Mouse (Mus musculus) ES-Bruce4 (cell line): ENCODE data around the gene Zfp661. TPM values are rescaled to one million over a fixed set of nuclear protein-coding genes. Genes with fewer than 3 reads are reported as not detected.
A peak's percentile ranks its signal among the peaks of the same experiment; 100 is the strongest.
"Not testable (repeated sequence)": the region's sequence is repeated elsewhere in the genome, so short reads cannot be mapped to it uniquely, and the experiment has no call there.

Experiments used
- H3K27ac ChIP-seq: 2 replicates; pipeline ENCODE4 v1.5.1; 2012; ENCODE audit warnings: low read length, inconsistent platforms; ENCODE audit not compliant: insufficient read depth
- H3K27me3 ChIP-seq: 2 replicates; pipeline ENCODE4 v1.6.1; 2012; ENCODE audit warnings: mild to moderate bottlenecking, low read length, inconsistent platforms; ENCODE audit not compliant: control insufficient read depth, poor library complexity, insufficient read depth, severe bottlenecking
- H3K36me3 ChIP-seq: 2 replicates; pipeline ENCODE4 v1.6.1; 2012; ENCODE audit warnings: inconsistent platforms, mild to moderate bottlenecking, low read length, moderate library complexity; ENCODE audit not compliant: control insufficient read depth, poor library complexity, insufficient read depth, severe bottlenecking
- H3K4me1 ChIP-seq: one replicate; pipeline ENCODE4 v1.8.1; 2011; ENCODE audit warnings: low read length; ENCODE audit not compliant: control insufficient read depth, insufficient read depth
- H3K4me3 ChIP-seq: 2 replicates; pipeline ENCODE4 v1.5.1; 2011; ENCODE audit warnings: low read depth, mild to moderate bottlenecking, low read length
- H3K9ac ChIP-seq: 2 replicates; pipeline ENCODE4 v1.6.1; 2012; ENCODE audit warnings: low read depth, mild to moderate bottlenecking, inconsistent platforms; ENCODE audit not compliant: poor library complexity, severe bottlenecking
- H3K9me3 ChIP-seq: replicated peaks from 2 replicates; pipeline ENCODE4 v1.6.1; 2012; ENCODE audit warnings: mild to moderate bottlenecking, low read length, inconsistent platforms; ENCODE audit not compliant: control insufficient read depth, poor library complexity, insufficient read depth, severe bottlenecking
- CTCF ChIP-seq: IDR thresholded peaks from one replicate; pipeline ENCODE4 v1.8.1; 2011; ENCODE audit warnings: low read depth, low read length
- EP300 ChIP-seq: IDR thresholded peaks from 2 replicates; pipeline ENCODE4 v1.6.1; 2011; ENCODE audit warnings: low read depth, low read length; ENCODE audit not compliant: insufficient read depth
- POLR2A ChIP-seq: IDR thresholded peaks from one replicate; pipeline ENCODE4 v1.8.1; 2011; ENCODE audit warnings: low read length; ENCODE audit not compliant: insufficient read depth
- polyA plus RNA-seq: library from polyadenylated mRNA; stranded (reverse); fragments of >200 nt; gene quantifications from 2 replicates; pipeline ENCODE4 v1.2.4, GENCODE M21; 2011; ENCODE audit warnings: low read depth; ENCODE audit not compliant: missing spikeins, insufficient read depth, insufficient read length

The Zfp661 gene
- polyA plus RNA-seq, 1 experiment: 5.4 TPM

GRCm38 (mm10) chr2:127608234-127608633 lies 21.3 kb upstream of the Zfp661 start:
- Histone ChIP-seq H3K27me3 (no peaks in the 10 kb centered on the region), H3K4me3 (no peak overlapping the region), H3K9ac (no peak overlapping the region), H3K36me3 (0 out of 2 replicates have a peak, but pooled peaks cover 3% of the 10 kb centered on the region), H3K9me3 (no peaks in the 10 kb centered on the region), H3K27ac (peak overlapping the region; percentile 3; the same call in 1 of the 2 replicates), H3K4me1 (peaks cover 15% of the 10 kb centered on the region)
- no peak for TF ChIP-seq POLR2A
- TF ChIP-seq CTCF: no peak
- TF ChIP-seq EP300: no peak

DNA sequence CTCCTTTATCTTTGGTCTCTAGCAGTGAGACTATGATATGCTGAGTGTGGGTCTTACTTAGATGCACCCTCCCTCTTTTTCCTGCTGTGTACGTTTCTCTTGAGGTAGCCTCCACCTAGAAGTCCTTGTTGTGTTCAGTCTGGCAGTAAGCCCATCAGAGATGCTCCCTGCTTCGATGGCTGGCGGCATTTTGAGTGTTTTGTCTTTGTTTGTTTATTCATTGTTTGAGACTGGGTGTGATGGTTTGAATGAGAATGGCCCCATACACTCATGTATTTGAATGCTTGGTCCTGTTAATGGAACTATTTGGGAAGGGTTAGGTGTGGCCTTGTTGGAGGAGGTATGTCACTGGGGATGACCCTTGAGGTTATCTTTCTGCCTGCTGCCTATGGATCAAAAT lies 18.3 kb upstream of the Zfp661 start:
- no peak for TF ChIP-seq CTCF
- TF ChIP-seq EP300: peak; percentile 63; the same call in 1 of the 2 replicates
- Histone ChIP-seq H3K4me3 (no peak overlapping the region), H3K4me1 (peaks cover 15% of the 10 kb centered on the region), H3K9ac (no peak overlapping the region), H3K27me3 (no peaks in the 10 kb centered on the region), H3K9me3 (no peaks in the 10 kb centered on the region), H3K27ac (0 out of 2 replicates have a peak overlapping the region, but pooled peaks have one; percentile 48), H3K36me3 (peaks cover 23% of the 10 kb centered on the region)

DNA sequence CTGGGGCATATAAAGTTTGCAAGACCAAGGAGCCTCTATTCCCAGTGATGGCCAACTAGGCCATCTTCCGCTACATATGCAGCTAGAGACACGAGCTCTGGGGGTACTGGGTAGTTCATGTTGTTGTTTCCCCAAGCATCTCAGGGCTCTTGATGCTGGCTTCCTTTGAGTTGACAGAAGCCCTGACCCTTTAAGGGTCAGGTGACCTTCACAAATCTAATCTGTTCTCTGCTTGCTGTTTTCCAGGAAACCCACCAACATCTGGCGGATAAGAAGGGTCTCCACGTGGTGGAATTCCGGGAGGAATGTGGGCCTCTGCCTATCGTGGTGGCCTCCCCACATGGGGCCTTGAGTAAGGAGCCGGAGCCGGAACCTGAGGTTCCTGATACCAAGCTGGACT lies 16.5 kb upstream of the Zfp661 start:
- H3K27ac ChIP-seq, H3K4me1 ChIP-seq, H3K9ac ChIP-seq, H3K9me3 ChIP-seq, H3K27me3 ChIP-seq, H3K4me3 ChIP-seq: not testable (repeated sequence)
- H3K36me3 ChIP-seq: peaks cover 29% of the 10 kb centered on the region

DNA sequence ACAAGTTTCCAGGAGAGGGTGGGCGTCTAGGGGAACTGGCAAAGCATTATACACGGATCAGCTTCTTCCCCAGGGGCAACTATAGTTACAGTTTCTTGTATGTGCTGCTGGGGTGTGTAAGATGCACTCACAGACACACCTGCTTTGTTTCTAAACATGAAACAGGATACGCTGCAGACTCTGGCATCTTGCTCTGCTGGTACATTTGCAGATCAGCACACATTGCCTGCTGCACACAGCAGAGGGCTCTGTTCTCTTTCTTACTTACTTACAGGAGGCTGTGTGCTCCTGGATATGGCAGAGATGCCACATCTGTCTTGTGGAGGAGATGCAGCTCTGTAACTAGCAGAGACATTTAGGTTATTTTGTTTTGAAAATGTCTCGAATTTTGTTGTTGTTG lies 3.9 kb upstream of the Zfp661 start:
- Histone ChIP-seq H3K4me1 (peaks cover 1% of the 10 kb centered on the region), H3K9me3 (no peaks in the 10 kb centered on the region), H3K27ac (no peak overlapping the region), H3K9ac (peak overlapping the region; percentile 25; the same call in 1 of the 2 replicates), H3K27me3 (no peaks in the 10 kb centered on the region), H3K4me3 (peak overlapping the region; percentile 16; the same call in 1 of the 2 replicates), H3K36me3 (peaks cover 20% of the 10 kb centered on the region)
- TF ChIP-seq EP300 (no peak), CTCF (peak; percentile 20)

- Histone ChIP-seq H3K4me3 (peak overlapping the region; percentile 82), H3K36me3 (peaks cover 17% of the 10 kb centered on the region), H3K27ac (no peak overlapping the region), H3K9me3 (no peaks in the 10 kb centered on the region), H3K27me3 (no peaks in the 10 kb centered on the region), H3K4me1 (peaks cover 1% of the 10 kb centered on the region), H3K9ac (peak overlapping the region; percentile 25; the same call in 1 of the 2 replicates)
- TF ChIP-seq EP300 (no peak), POLR2A (no peak), CTCF (no peak)
These were observed 3.3 kb upstream of the Zfp661 start for GRCm38 (mm10) chr2:127590204-127590603.

DNA sequence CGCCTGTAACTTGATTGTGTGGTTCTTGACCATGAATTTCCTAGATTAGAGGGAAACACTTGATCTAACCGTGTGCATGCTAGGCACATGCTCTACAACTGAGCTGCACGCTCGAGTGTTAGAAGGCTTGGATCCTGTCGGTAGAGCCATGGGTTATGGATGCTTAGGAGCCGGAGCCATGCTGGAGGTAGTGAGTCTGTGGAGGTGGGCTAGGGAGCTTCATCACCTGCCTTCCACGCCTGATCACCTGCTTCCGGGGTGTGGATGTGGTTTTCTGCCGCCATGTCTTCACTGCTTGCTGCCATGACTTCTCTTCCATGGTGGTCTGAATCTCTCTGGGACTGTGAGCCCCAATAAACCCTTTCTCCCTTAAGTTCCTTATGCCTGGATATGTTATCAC lies 2.0 kb upstream of the Zfp661 start:
- Histone ChIP-seq H3K9me3 (no peaks in the 10 kb centered on the region), H3K27me3 (no peaks in the 10 kb centered on the region), H3K27ac (no peak overlapping the region), H3K9ac (no peak overlapping the region), H3K4me1 (peaks cover 1% of the 10 kb centered on the region), H3K4me3 (peak overlapping the region; percentile 35; the same call in 1 of the 2 replicates), H3K36me3 (peaks cover 6% of the 10 kb centered on the region; the same call in 1 of the 2 replicates)
- TF ChIP-seq CTCF (no peak), POLR2A (no peak), EP300 (no peak)
